Comparison of ENCODE assay signal across 15 mouse cellular contexts in the genomic region with DNA sequence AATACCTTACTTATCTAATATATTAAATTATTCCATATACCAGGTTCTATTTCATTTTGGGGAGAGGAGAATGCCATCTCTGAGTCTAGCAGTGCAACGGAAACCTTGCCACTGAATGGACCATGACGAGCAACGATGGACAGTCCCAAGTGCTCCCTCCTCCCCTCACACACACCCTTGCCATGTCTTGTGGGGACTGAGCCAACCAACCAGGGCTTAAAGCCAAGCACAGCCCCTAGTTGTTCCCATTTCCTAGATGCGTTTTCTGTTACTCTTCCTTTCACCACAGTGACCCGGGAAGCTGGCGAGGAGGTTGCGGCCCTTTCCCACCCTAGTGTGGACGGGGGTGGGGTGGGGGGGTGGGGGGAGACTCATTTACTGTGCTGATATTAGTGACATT.
"Had no signal": no experiment of that assay in that cellular context is flagged by ENCODE, and none has a peak within 500 bp of the region (broad histone marks: within the 10 kb centered on the region; RNA-seq: fewer than 3 reads in every experiment).

No protein-coding gene starts in this region.

- DNase-seq: retina, postnatal 1 day; right cerebral cortex, adult 18-20 months; right cerebral cortex, postnatal 14 days; right cerebral cortex, postnatal 25 days; right cerebral cortex, postnatal 4 days; spleen, adult 18-20 months; thymus, adult 18-20 months; thymus, adult 2 months; thymus, postnatal 14 days; thymus, postnatal 25 days; thymus, postnatal 36 days; thymus, postnatal 4 days had no signal

- H3K27me3 ChIP-seq: neural tube, embryonic 15.5 days; stomach, embryonic 15.5 days had no signal

- H3K4me3 ChIP-seq: neural tube, embryonic 15.5 days; stomach, embryonic 15.5 days had no signal

- H3K27ac ChIP-seq: neural tube, embryonic 15.5 days; stomach, embryonic 15.5 days; stomach, postnatal 0 days had no signal

- H3K4me1 ChIP-seq: stomach, embryonic 15.5 days had no signal
